Mouse (Mus musculus): Measurements from ENCODE around the gene Adra2b. TPM values are rescaled to one million over a fixed set of nuclear protein-coding genes. Genes with fewer than 3 reads are reported as not detected.

Gene Adra2b
- total and polyA plus RNA-seq, 3 experiments: not detected

DNA sequence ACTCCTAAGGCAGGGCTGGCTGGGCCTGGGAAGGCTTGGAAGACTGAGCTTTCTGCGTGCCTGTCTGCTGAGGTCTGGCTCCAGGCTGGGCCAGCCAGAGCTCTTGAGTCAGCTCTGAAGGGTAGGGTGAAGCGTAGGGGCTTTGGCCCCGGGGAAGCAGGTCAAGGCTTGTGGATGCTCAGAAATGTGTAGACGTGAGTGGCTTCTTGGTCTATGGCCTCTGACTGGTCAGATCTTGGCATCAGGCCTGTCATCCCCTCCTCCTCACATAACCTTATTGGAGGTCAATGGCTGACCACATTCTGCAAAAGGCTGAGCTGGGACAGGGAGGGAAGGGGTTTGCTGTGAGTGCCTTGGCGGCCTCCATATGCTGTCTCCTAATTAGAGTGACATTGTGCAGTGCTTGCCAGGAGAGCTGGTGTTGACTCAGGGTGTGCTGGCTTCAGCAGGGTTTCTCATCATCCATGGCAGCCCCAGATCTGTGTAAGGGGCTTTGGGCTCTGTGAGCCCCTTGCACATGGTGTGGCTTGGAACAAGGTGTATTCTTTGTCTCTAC is 31.7 kb downstream of the Adra2b start:
- H3K4me3 ChIP-seq (ENCODE audit: control insufficient read depth in 1 of 2, insufficient read depth in 1 of 2, low read depth in 2 of 2, low read length in 2 of 2): no peak overlapping the region
- H3K27ac ChIP-seq (ENCODE audit: control insufficient read depth, low read depth, low read length): no peak overlapping the region
- TF ChIP-seq POLR2A (IDR thresholded peaks at IDR 0.05; ENCODE audit: control insufficient read depth in 1 of 2, insufficient read depth in 1 of 2, low read depth in 1 of 2, low read length in 2 of 2, poor library complexity in 1 of 2) (no peak), TBP (IDR thresholded peaks at IDR 0.05; ENCODE audit: low read depth, low read length) (no peak), SIN3A (IDR thresholded peaks at IDR 0.05; ENCODE audit: low read length) (no peak), KAT2A (conservative IDR thresholded peaks at IDR 0.05; ENCODE audit: low read depth, low read length) (no peak), POLR2AphosphoS5 (IDR thresholded peaks at IDR 0.05; ENCODE audit: borderline replicate concordance, low read depth, low read length) (no peak), ETS1 (IDR thresholded peaks at IDR 0.05; ENCODE audit: low read depth, low read length) (no peak), NELFE (IDR thresholded peaks at IDR 0.05; ENCODE audit: low read depth, low read length) (no peak), ZKSCAN1 (IDR thresholded peaks at IDR 0.05; ENCODE audit: low read depth, low read length) (no peak), MEF2A (IDR thresholded peaks at IDR 0.05; ENCODE audit: extremely low read depth, insufficient replicate concordance, low read depth, low read length, poor library complexity, severe bottlenecking) (no peak), CTCF (IDR thresholded peaks at IDR 0.05 in 2 of 3, conservative IDR thresholded peaks at IDR 0.05 in 1 of 3; ENCODE audit: control insufficient read depth in 1 of 3, insufficient read depth in 1 of 3, low read depth in 2 of 3, low read length in 3 of 3, poor library complexity in 1 of 3, severe bottlenecking in 1 of 3) (no peak), TAL1 (IDR thresholded peaks at IDR 0.05; ENCODE audit: low read length) (no peak), MAZ (IDR thresholded peaks at IDR 0.05; ENCODE audit: low read depth, low read length) (no peak), USF1 (IDR thresholded peaks at IDR 0.05; ENCODE audit: low read depth, low read length) (no peak), CHD2 (IDR thresholded peaks at IDR 0.05; ENCODE audit: low read length) (no peak)
- no peaks in the 10 kb centered on the region for H3K36me3 ChIP-seq (ENCODE audit: control insufficient read depth in 1 of 2, insufficient read depth in 2 of 2, low read length in 2 of 2)
- no peaks in the 10 kb centered on the region for H3K4me1 ChIP-seq (ENCODE audit: control insufficient read depth in 1 of 2, insufficient read depth in 2 of 2, low read length in 2 of 2)
- no peaks in the 10 kb centered on the region for H3K9me3 ChIP-seq (replicated peaks; ENCODE audit: insufficient read depth, low read length)
- H3K79me2 ChIP-seq (ENCODE audit: control insufficient read depth, insufficient read depth, low read length, poor library complexity): no peaks in the 10 kb centered on the region
- no peak for DNase-seq (ENCODE audit: low read depth, low spot score)
- peaks cover 0 to 2% of the 10 kb centered on the region in 2 experiments; a peak in 1 of 4 replicates for H3K27me3 ChIP-seq (ENCODE audit: control insufficient read depth in 1 of 2, insufficient read depth in 2 of 2, low read length in 2 of 2)
- H3K9ac ChIP-seq (ENCODE audit: control insufficient read depth, low read depth, low read length, poor library complexity, severe bottlenecking): no peak overlapping the region

DNA sequence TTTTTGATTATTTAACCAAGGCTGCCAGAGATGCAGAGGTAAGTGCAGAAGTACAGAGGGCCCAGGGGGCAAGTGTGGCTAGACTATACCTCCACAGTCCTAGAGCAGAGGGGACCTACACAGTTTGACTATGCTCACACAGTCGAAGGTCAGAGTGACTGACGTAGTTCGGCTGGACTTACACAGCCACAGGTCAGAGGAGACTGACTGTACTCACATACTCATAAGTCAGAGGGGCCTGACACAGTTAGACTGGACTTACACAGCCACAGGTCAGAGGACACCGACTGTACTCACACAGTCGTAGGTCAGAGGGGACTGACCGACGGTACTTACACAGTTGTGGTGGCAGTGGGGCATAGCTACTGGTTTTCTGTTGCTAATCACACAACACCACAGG is 35.7 kb downstream of the Adra2b start:
- H3K79me2 ChIP-seq (ENCODE audit: control insufficient read depth, insufficient read depth, low read length, poor library complexity): no peaks in the 10 kb centered on the region
- no peaks in the 10 kb centered on the region for H3K4me1 ChIP-seq (ENCODE audit: control insufficient read depth in 1 of 2, insufficient read depth in 2 of 2, low read length in 2 of 2)
- DNase-seq (ENCODE audit: low read depth, low spot score): no peak
- no peak overlapping the region for H3K4me3 ChIP-seq (ENCODE audit: control insufficient read depth in 1 of 2, insufficient read depth in 1 of 2, low read depth in 2 of 2, low read length in 2 of 2)
- TF ChIP-seq SMC3 (IDR thresholded peaks at IDR 0.05; ENCODE audit: low read depth, low read length): no peak
- TF ChIP-seq KAT2A (conservative IDR thresholded peaks at IDR 0.05; ENCODE audit: low read depth, low read length): no peak
- TF ChIP-seq GATA1 (IDR thresholded peaks at IDR 0.05; ENCODE audit: low read depth, low read length): no peak
- TF ChIP-seq ETS1 (IDR thresholded peaks at IDR 0.05; ENCODE audit: low read depth, low read length): no peak
- TF ChIP-seq MYC (IDR thresholded peaks at IDR 0.05; ENCODE audit: low read depth, low read length): no peak
- TF ChIP-seq TCF12 (IDR thresholded peaks at IDR 0.05; ENCODE audit: low read depth, low read length): no peak
- no peak for TF ChIP-seq HCFC1 (IDR thresholded peaks at IDR 0.05; ENCODE audit: low read depth, low read length)
- no peak for TF ChIP-seq RAD21 (IDR thresholded peaks at IDR 0.05; ENCODE audit: low read depth, low read length)
- no peak for TF ChIP-seq MYB (IDR thresholded peaks at IDR 0.05; ENCODE audit: low read depth, low read length)
- no peak for TF ChIP-seq MAX (IDR thresholded peaks at IDR 0.05; ENCODE audit: low read length)
- H3K36me3 ChIP-seq (ENCODE audit: control insufficient read depth in 1 of 2, insufficient read depth in 2 of 2, low read length in 2 of 2): no peaks in the 10 kb centered on the region
- H3K27ac ChIP-seq (ENCODE audit: control insufficient read depth, low read depth, low read length): no peak overlapping the region
- no peaks in the 10 kb centered on the region; a peak in 1 of 4 replicates for H3K27me3 ChIP-seq (ENCODE audit: control insufficient read depth in 1 of 2, insufficient read depth in 2 of 2, low read length in 2 of 2)
- no peaks in the 10 kb centered on the region for H3K9me3 ChIP-seq (replicated peaks; ENCODE audit: insufficient read depth, low read length)
- H3K9ac ChIP-seq (ENCODE audit: control insufficient read depth, low read depth, low read length, poor library complexity, severe bottlenecking): no peak overlapping the region
